Mouse (Mus musculus) C2C12 (cell line): ENCODE results near the gene Ergic3. TPM values are rescaled to one million over a fixed set of nuclear protein-coding genes. Genes with fewer than 3 reads are reported as not detected.

Experiments
- H3K27me3 ChIP-seq: one replicate; pipeline ENCODE4 v1.6.1; 2011; ENCODE audit not compliant: control insufficient read depth, insufficient read depth, insufficient read length
- H3K36me3 ChIP-seq: one replicate; pipeline ENCODE4 v1.6.1; 2011; ENCODE audit not compliant: control insufficient read depth, insufficient read depth
- H3K4me3 ChIP-seq: one replicate; pipeline ENCODE4 v1.5.1; 2011; ENCODE audit warnings: mild to moderate bottlenecking, control low read depth; ENCODE audit not compliant: poor library complexity, insufficient read depth, severe bottlenecking
- H3K79me2 ChIP-seq: one replicate; pipeline ENCODE4 v1.6.1; 2011; ENCODE audit not compliant: control insufficient read depth, insufficient read depth
- H3K79me3 ChIP-seq: one replicate; pipeline ENCODE4 v1.6.1; 2011; ENCODE audit warnings: low read depth, control low read depth
- H3ac ChIP-seq: one replicate; pipeline ENCODE3; 2011; ENCODE audit warnings: low read depth; ENCODE audit not compliant: control insufficient read depth, insufficient read length
- CEBPB ChIP-seq: IDR thresholded peaks from one replicate; pipeline ENCODE4 v1.6.1; 2011; ENCODE audit warnings: low read depth, mild to moderate bottlenecking, control low read depth, moderate library complexity
- CTCF ChIP-seq: IDR thresholded peaks from one replicate; pipeline ENCODE4 v1.5.1; 2011; ENCODE audit not compliant: control insufficient read depth, insufficient read depth, insufficient read length
- FOSL1 ChIP-seq: IDR thresholded peaks from one replicate; pipeline ENCODE4 v1.8.0; 2011; ENCODE audit warnings: mild to moderate bottlenecking, low read length; ENCODE audit not compliant: poor library complexity, insufficient read depth, severe bottlenecking
- MAX ChIP-seq: IDR thresholded peaks from one replicate; pipeline ENCODE4 v1.6.1; 2011; ENCODE audit warnings: mild to moderate bottlenecking, control low read depth
- MYOD1 ChIP-seq: IDR thresholded peaks from one replicate; pipeline ENCODE4 v1.6.1; 2011; ENCODE audit warnings: low read depth; ENCODE audit not compliant: control insufficient read depth, insufficient read length
- MYOG ChIP-seq: IDR thresholded peaks from one replicate; pipeline ENCODE4 v1.6.1; 2011; ENCODE audit not compliant: control insufficient read depth, insufficient read length; ENCODE audit errors: extremely low read depth
- USF1 ChIP-seq: IDR thresholded peaks from one replicate; pipeline ENCODE4 v1.6.1; 2011; ENCODE audit warnings: low read depth, mild to moderate bottlenecking, control low read depth, moderate library complexity
- polyA plus RNA-seq: library from polyadenylated mRNA; unstranded; fragments of >200 nt; fragmentation: generic; extraction: Trizol; gene quantifications from one replicate; pipeline ENCODE4 v1.2.1, GENCODE M21; 2012; ENCODE audit warnings: missing spikeins

Gene Ergic3
- polyA plus RNA-seq, 1 experiment, result 230 TPM

GRCm38 (mm10) chr2:155991863-155992321 lies 16.0 kb upstream of the Ergic3 start:
- Histone ChIP-seq H3K79me2 (no peaks in the 10 kb centered on the region), H3K4me3 (no peak overlapping the region), H3K27me3 (no peaks in the 10 kb centered on the region), H3K79me3 (no peaks in the 10 kb centered on the region), H3ac (no peak overlapping the region), H3K36me3 (peaks cover 89% of the 10 kb centered on the region)
- no peak for TF ChIP-seq MYOG
- TF ChIP-seq USF1, result no peak
- no peak for TF ChIP-seq MYOD1
- TF ChIP-seq CTCF, result no peak
- no peak for TF ChIP-seq FOSL1
- TF ChIP-seq MAX, result no peak
- TF ChIP-seq CEBPB, result no peak

GRCm38 (mm10) chr2:156005393-156005792 lies 2.5 kb upstream of the Ergic3 start:
- H3K79me3 ChIP-seq, result peaks cover 8% of the 10 kb centered on the region
- peaks cover 33% of the 10 kb centered on the region for H3K36me3 ChIP-seq
- TF ChIP-seq MYOD1 (no peak), MYOG (no peak), FOSL1 (no peak), USF1 (no peak), CTCF (no peak), MAX (no peak), CEBPB (no peak)
- H3K79me2 ChIP-seq, result peaks cover 14% of the 10 kb centered on the region
- H3K27me3 ChIP-seq, result no peaks in the 10 kb centered on the region
- no peak overlapping the region for H3ac ChIP-seq
- H3K4me3 ChIP-seq, result no peak overlapping the region

DNA sequence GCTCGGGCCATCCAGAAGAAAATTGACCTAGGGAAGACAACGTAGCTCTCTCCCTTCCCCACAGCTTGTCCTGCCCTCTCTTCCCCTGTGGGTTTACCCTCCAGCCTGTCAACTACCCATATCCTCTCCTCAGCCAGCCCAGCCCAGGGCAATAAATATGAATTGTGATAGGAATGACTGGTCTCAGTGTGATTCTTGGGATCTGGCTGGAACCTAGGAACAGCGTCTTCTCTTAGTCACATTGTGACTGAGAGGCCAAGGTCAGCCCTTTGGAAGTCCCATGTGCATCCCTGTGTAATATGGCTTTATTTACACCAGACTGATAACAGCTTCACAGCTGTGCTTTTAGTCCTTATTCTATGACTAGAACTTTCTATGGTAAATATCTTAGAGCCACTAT lies 10.3 kb downstream of the Ergic3 start:
- Histone ChIP-seq H3K79me3 (no peaks in the 10 kb centered on the region), H3K4me3 (no peak overlapping the region), H3K36me3 (peaks cover 48% of the 10 kb centered on the region), H3K79me2 (no peaks in the 10 kb centered on the region), H3K27me3 (no peaks in the 10 kb centered on the region), H3ac (no peak overlapping the region)
- TF ChIP-seq USF1 (no peak), FOSL1 (no peak), MYOG (no peak)

- Histone ChIP-seq H3K27me3 (no peaks in the 10 kb centered on the region), H3K4me3 (no peak overlapping the region), H3K36me3 (peaks cover 23% of the 10 kb centered on the region), H3K79me2 (no peaks in the 10 kb centered on the region), H3K79me3 (no peaks in the 10 kb centered on the region), H3ac (no peak overlapping the region)
- TF ChIP-seq CTCF (no peak), CEBPB (no peak), USF1 (no peak), FOSL1 (no peak), MYOG (no peak), MAX (no peak), MYOD1 (no peak)
Observed at GRCm38 (mm10) chr2:156021219-156021618, 13.4 kb downstream of the Ergic3 start.

DNA sequence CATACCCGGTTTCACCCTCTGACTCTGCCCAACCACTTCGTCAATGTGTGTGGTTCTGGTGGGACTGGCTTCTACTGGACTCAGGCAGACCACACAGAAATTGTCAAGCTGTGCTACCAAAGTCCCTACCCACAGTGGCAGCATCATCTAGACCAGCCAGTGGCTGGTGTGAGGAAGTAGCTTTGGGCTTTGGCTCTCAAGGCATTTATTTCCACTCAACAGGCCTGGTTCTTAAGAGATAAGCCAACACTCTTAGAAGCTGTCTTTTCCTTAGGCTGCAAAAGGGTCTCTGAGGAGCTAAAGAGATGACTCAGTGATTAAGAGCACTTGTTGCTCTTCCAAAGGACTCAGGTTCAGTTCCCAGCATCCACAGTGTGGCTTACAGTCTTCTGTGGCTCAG lies 13.9 kb downstream of the Ergic3 start:
- no peak overlapping the region for H3ac ChIP-seq
- H3K79me2 ChIP-seq, result no peaks in the 10 kb centered on the region
- no peaks in the 10 kb centered on the region for H3K79me3 ChIP-seq
- H3K27me3 ChIP-seq, result no peaks in the 10 kb centered on the region
- TF ChIP-seq MYOG (no peak), FOSL1 (no peak), CEBPB (no peak), CTCF (no peak), MAX (no peak), USF1 (no peak), MYOD1 (no peak)
- peaks cover 17% of the 10 kb centered on the region for H3K36me3 ChIP-seq
- H3K4me3 ChIP-seq, result no peak overlapping the region

DNA sequence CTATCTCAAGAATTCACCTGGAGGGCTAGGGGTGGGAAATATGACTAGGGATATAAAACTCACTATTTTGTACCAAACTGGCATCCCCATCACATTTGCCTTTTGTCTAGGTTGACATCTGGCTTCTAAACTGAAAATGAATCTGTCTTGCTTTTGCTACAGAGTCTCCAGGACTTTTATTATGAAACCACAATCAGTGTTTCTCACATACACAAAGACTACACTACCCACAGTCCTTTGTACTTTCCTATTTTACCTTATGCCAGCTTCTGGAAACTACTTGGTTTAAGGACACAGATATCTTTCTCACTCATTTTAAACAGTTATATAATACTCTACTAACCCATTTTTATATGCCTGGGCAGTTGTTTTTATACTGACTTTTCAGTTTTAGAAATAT lies 17.6 kb downstream of the Ergic3 start:
- Histone ChIP-seq H3K79me2 (no peaks in the 10 kb centered on the region), H3K27me3 (peaks cover 8% of the 10 kb centered on the region), H3ac (no peak overlapping the region), H3K36me3 (no peaks in the 10 kb centered on the region), H3K4me3 (no peak overlapping the region), H3K79me3 (no peaks in the 10 kb centered on the region)
- TF ChIP-seq MAX (no peak), USF1 (no peak), CTCF (no peak), FOSL1 (no peak), MYOG (no peak), CEBPB (no peak)
